Mouse (Mus musculus) liver (tissue): ENCODE results near the gene Midn.
A peak's percentile ranks its signal among the peaks of the same experiment; 100 is the strongest.

Experiments
- DNase-seq: peaks from one replicate; pipeline ENCODE4 v3.0.0-alpha.2; 2020; ENCODE audit warnings: mixed read lengths

Gene Midn

GRCm38 (mm10) chr10:80130403-80131031 is 17.6 kb upstream of the Midn start:
- peak; percentile 22 for DNase-seq

GRCm38 (mm10) chr10:80131316-80131951 is 16.6 kb upstream of the Midn start:
- DNase-seq: peak; percentile 39

- DNase-seq: peak; percentile 14
Measured at GRCm38 (mm10) chr10:80131952-80132350, 16.1 kb upstream of the Midn start.

GRCm38 (mm10) chr10:80133226-80133849 is 14.7 kb upstream of the Midn start:
- no peak for DNase-seq

- DNase-seq: no peak
Measured at GRCm38 (mm10) chr10:80134421-80134820, 13.7 kb upstream of the Midn start.

- DNase-seq: no peak
Measured at GRCm38 (mm10) chr10:80135161-80135560, 12.9 kb upstream of the Midn start.

- DNase-seq: no peak
Measured at GRCm38 (mm10) chr10:80135641-80136040, 12.4 kb upstream of the Midn start.

- DNase-seq: no peak
Measured at GRCm38 (mm10) chr10:80136179-80136951, 11.7 kb upstream of the Midn start.

GRCm38 (mm10) chr10:80136952-80137625 is 11.0 kb upstream of the Midn start:
- DNase-seq: peak; percentile 48

- no peak for DNase-seq
Measured at GRCm38 (mm10) chr10:80137626-80138552, 10.2 kb upstream of the Midn start.

GRCm38 (mm10) chr10:80138553-80139438 is 9.3 kb upstream of the Midn start, which contains the start of gene Atp5d:
Atp5d (plus strand) TSS chr10:80138632.
- peak; percentile 76 for DNase-seq

GRCm38 (mm10) chr10:80139439-80139775 is 8.7 kb upstream of the Midn start:
- DNase-seq: no peak

- no peak for DNase-seq
Measured at GRCm38 (mm10) chr10:80139975-80140665, 8.0 kb upstream of the Midn start.

- no peak for DNase-seq
Measured at GRCm38 (mm10) chr10:80140666-80141035, 7.4 kb upstream of the Midn start, which contains the start of gene Cbarp. Cbarp (minus strand) TSS chr10:80140835.

- DNase-seq: peak; percentile 97
Measured at GRCm38 (mm10) chr10:80141243-80141642, 6.8 kb upstream of the Midn start.

- DNase-seq: peak; percentile 97
Measured at GRCm38 (mm10) chr10:80141786-80142529, 6.1 kb upstream of the Midn start.

- DNase-seq: peak; percentile 76
Measured at GRCm38 (mm10) chr10:80142530-80142925, 5.5 kb upstream of the Midn start.

GRCm38 (mm10) chr10:80143664-80144063 is 4.4 kb upstream of the Midn start:
- no peak for DNase-seq

GRCm38 (mm10) chr10:80144159-80144558 is 3.9 kb upstream of the Midn start:
- no peak for DNase-seq
